Mouse (Mus musculus) embryo, embryonic 10 days (tissue): Measurements from ENCODE around the gene Pms2.

Experiments used
- DNase-seq: peaks from one replicate; pipeline ENCODE4 v3.0.0-alpha.2; 2015; ENCODE audit warnings: low spot score

Pms2 gene

DNA sequence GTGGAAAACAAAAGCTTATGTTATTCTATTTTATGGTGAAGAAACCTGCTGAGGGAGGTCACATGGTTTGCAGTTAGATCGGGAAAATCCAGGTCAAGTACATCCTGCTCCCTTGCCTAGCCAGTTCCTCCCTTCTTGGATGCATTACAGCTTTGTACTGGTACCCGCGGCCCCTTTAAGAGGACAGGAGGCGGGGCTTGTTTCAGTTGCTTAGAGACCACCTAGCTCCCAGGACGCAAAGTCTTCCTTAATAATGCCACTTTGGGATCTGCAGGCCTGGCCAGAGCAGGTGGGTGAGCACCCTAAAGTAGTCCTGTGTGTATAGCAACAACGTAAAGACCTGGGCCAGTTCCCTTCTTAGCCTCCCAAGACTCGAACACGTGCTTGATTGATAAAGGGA is 23.1 kb downstream of the Pms2 start, which contains the start of gene Rsph10b:
Rsph10b (plus strand) TSS at position 205 of the 400 bp plus-strand sequence.
- DNase-seq, result peak; percentile 47

DNA sequence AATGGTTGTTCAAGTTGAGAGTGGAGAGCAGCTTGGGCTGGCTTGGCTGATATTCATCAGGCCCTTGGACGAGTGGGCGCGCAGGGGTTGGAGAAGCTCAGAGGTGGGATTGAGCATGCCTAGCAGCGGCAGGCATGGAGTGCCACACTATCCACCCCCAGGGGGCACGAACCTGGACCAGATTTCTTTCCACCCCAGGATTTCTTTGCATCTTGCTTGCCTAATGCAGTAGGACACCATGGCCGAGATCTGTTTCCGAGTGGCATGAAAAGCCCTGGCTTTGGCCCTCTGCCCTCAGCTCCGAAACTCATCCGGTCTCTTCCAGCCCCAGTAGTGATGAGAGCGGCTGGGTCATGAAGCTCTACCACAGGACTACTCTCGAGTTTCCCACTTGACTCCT is 23.6 kb downstream of the Pms2 start:
- DNase-seq, result no peak

DNA sequence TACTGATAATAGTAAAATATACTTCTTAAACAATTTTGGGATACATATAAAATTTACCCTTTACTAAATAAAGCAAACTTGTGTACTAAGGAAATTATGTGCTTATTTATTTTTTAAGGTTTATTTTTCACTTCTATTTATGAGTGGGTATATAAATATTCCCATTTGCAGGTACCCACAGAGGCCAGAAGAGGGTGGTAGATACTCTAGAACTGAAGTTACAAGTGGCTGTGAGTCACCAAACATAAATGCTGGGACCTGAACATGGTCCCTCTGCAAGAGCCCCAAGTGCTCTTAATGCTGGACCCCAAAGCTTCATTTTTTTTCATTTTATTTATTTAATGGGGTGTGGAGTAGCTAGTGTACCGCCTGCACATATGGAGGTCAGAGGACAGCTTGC is 24.1 kb downstream of the Pms2 start:
- no peak for DNase-seq

- DNase-seq, result no peak
Measured at GRCm38 (mm10) chr5:143936156-143936555, 26.4 kb downstream of the Pms2 start.

DNA sequence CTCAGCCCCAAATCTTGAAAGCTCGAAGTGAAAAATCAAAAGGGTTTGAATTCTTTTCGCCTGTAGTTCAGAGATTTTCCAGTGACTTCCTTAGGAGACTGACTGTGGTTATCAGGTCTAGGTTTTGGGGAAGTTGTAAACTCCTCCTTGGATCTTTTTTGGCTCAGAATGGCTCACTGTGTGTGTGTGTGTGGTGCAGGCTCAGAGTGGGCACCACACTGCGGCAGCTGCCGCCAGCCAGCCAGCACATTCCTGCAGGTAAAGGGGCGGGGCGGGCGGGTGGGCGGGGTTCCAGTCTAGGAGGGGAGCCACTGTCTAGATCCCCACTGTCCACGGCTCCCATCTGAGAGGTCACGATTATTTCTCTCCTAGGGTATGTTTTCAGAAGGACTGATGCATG is 31.8 kb downstream of the Pms2 start:
- DNase-seq, result no peak

GRCm38 (mm10) chr5:143943231-143944125 is 33.7 kb downstream of the Pms2 start:
- DNase-seq, result no peak

DNA sequence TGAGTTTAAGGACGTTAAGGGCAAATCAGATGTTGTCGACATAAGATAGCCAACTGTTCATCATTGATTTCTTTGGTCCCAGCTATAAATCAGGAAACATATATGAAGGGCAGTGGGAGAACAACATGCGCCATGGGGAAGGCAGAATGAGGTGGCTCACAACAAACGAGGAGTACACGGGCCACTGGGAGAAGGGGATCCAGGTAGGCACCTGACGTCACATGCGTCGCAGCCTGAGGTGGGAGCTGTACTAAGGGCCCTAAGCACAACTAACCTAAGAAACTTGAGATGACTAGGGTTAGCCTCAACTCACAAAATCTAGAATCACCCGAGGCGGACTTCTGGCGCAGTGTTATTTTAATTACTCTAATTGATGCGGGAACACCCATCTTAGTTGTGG is 38.6 kb downstream of the Pms2 start:
- no peak for DNase-seq

GRCm38 (mm10) chr5:143950016-143950415 is 40.3 kb downstream of the Pms2 start:
- no peak for DNase-seq

DNA sequence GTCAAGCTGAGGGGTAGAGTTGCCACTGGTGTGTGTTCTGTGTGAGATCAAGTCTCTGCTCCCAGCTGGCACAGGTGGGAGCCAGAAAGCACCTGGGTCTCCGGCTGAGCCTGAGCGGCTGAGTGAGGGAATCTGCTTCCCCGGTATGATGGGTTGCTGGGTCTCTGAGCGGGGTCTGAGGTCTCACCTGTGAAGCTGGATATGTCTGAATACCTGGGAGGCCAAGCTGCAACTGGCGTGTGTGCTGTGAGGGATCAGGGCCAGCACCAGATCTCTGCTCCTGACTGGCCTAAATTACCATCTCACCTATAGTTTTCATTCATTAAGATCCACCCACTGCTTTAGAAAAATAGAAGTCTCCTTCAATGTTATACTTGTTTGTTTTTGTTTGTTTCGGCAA is 47.3 kb downstream of the Pms2 start:
- no peak for DNase-seq

DNA sequence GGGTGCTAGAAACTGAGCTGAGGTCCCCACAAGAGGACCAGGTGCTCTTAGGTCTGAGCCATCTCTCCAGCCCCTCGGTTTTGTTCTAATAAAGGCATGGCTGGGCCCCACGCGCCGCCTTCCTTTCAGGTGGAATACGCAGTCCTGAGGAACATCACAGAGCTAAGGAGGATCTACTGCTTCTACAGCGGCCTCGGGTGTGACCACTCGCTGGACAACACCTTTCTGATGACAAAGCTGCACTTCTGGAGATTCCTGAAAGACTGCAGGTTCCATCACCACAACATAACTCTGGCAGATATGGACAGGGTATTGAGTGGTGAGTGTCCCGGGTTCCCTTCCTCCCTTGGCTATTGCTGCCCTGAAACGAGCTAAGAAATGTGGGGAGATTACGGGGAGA is 49.8 kb downstream of the Pms2 start:
- DNase-seq, result no peak

GRCm38 (mm10) chr5:143961176-143961575 is 51.4 kb downstream of the Pms2 start:
- DNase-seq, result no peak

DNA sequence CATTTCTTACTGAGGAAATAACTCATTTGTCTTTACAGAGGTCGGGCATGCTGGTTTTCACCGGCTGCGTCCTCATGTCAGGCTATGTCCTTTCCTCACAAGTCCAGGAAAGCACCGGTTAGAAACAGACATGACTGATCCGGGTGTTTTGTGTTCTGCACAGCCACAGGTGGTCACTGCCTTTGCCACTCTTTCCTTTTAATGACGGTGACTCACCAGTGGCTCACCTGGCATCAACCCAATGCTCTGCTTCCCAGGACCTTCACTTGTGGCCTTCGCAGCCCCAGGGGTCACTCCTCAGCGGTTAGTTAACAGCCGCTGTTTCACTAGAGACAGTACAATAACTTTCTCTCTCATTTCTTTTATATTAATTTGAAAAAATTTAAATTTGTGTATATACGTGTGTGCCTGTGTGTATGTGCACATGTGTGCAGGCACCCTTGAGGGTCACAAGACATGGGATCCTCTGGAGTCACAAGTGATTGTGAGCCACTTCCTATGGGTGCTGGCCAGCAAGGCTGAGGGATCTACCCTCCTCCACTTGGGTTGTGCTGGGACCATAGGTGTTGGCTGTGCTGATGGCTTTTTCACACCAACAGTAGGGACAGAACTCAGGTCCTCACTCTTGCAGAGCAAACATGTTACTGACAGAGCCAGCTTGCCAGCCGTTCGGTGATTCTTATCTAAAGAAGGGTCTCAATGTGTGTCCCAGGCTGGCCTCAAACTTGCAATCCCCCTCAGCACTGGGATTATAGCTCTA is 56.0 kb downstream of the Pms2 start:
- DNase-seq, result no peak

- DNase-seq, result no peak
Measured at GRCm38 (mm10) chr5:143966671-143967070, 56.9 kb downstream of the Pms2 start.

DNA sequence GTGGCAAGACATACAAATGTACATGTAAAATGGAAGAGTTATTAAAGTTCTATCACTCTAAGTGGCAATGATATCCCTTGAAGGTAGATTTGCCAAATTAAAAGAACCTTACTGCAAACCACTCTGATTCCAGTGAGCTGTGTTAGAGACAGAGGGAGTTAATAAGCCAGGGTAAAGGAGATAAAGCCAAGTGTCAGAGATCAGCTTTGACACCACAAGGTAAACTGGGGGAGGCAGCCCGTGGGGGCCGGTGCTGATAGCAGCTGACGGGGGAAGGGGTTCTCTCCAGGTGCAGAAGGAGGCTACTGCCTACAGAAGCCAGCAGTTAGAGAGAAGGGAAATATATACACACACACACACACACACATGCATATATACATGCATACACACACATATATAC is 62.9 kb downstream of the Pms2 start:
- no peak for DNase-seq

- peak; percentile 78 for DNase-seq
Measured at GRCm38 (mm10) chr5:143974931-143975630, 65.3 kb downstream of the Pms2 start.

DNA sequence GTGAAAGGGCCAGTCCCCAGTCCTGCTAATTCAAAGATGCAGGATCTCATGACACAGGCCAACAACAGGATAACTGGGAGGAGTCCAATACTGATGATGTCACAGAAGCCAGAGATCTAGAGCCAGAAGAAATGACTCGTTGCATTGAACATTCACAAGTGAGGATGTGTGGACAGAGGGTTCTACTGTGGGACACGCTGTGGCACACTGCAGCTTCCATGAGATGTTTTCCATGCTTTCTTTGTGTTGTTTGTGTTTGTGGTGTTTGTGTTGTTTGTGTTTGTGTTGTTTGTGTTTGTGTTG is 65.8 kb downstream of the Pms2 start:
- DNase-seq, result no peak

GRCm38 (mm10) chr5:143976232-143976631 is 66.5 kb downstream of the Pms2 start:
- no peak for DNase-seq

- DNase-seq, result no peak
Measured at GRCm38 (mm10) chr5:143976726-143977431, 67.1 kb downstream of the Pms2 start.

GRCm38 (mm10) chr5:143980858-143981257 is 71.1 kb downstream of the Pms2 start:
- DNase-seq, result no peak

- no peak for DNase-seq
Measured at GRCm38 (mm10) chr5:143982361-143982760, 72.6 kb downstream of the Pms2 start.
